Mouse (Mus musculus): ENCODE data around the gene Psat1.

Gene Psat1

DNA sequence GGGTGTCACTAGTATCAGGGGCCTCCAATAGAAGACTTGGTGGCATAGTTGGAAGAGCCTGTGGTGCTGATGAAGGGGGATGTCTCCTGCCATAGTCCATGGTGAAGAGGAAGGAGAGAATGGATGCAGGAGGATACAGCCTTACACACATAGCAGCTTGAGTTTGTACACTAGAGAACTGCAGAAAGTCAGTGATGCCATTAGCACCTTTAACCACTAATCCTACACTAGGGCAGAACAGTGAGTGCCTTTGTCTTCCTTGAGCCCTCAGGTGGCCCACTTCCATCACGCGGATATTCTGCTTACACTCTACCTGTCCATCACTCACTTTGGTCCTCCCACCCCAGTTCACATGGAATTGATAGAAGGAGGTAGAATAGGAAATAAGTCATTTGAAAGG is 83.0 kb downstream of the Psat1 start:
- H3K36me3 ChIP-seq (ENCODE audit: control insufficient read depth, insufficient read depth, low read length, poor library complexity, severe bottlenecking) = no peaks in the 10 kb centered on the region
- no peak for DNase-seq (ENCODE audit: low read depth, low spot score)

GRCm38 (mm10) chr19:15855379-15855778 is 91.8 kb downstream of the Psat1 start:
- Histone ChIP-seq H3K27me3 (ENCODE audit: control insufficient read depth, insufficient read depth, low read length, poor library complexity, severe bottlenecking) (no peaks in the 10 kb centered on the region), H3K36me3 (ENCODE audit: control insufficient read depth, insufficient read depth, low read length, poor library complexity, severe bottlenecking) (no peaks in the 10 kb centered on the region)
- DNase-seq (ENCODE audit: low read depth, low spot score) = no peak

More for the DNA sequence above, 83.0 kb downstream of the Psat1 start:
- no peaks in the 10 kb centered on the region for H3K27me3 ChIP-seq (ENCODE audit: control insufficient read depth, insufficient read depth, low read length, poor library complexity, severe bottlenecking)
